Mouse (Mus musculus) CD4-positive, CD25-positive, alpha-beta regulatory T cell, adult 4 months (primary cell): ENCODE data around the gene Rpusd1. TPM values are rescaled to one million over a fixed set of nuclear protein-coding genes. Genes with fewer than 3 reads are reported as not detected.

ENCODE experiments used
- ATAC-seq: one replicate; pipeline ENCODE4 v1.8.0; 2017
- polyA plus RNA-seq, 2 experiments: library from polyadenylated mRNA; unstranded; fragments of 100-300 nt; shearing (Covaris generic); gene quantifications; one replicate each; pipeline ENCODE4 v1.2.1; 2017

Rpusd1 gene
- 10 to 100 TPM; 12.8 to 16.8 TPM for polyA plus RNA-seq

DNA sequence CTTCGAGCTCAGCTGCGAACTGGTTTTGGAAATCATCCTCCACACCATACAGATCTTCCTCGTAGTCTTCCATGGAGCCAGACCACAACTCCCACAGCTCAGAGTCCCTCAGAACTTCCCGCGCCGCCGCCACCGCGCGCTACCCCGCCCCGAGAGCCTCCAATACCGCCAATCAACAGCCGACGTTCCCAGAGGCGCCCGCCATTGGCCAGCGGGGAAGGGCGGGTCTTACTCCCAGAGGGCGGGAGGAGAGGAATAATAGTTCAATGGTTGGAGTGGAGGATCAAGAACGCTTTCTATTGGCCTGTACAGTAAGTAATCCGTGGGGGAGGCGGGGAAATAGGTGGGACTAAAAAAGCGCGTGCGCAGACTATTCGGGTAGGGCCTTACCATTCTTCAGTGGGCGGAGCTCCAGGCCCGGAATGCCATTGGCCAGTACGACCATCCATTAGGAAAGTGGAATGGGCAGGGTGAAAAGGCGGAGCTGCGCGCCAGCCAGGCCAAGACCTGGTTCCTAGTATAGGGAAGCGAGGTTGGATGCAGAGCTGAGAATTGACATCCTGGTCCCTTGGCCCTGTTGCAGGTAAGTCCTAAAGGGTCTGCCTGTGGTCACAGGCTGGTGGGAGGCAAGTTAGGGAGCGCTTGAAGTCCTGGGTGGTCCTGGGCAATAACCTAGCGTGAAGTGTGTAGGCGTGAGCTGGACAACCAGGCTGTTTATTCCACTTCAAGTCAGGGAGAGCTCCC lies at the start of gene Rpusd1, which contains the start of gene Chtf18:
Gene Rpusd1, plus strand, starts transcription at position 406 of the 744 bp plus-strand sequence.
Gene Chtf18, minus strand, starts transcription at position 155 of the 744 bp plus-strand sequence.
- ATAC-seq = peak; percentile 98

DNA sequence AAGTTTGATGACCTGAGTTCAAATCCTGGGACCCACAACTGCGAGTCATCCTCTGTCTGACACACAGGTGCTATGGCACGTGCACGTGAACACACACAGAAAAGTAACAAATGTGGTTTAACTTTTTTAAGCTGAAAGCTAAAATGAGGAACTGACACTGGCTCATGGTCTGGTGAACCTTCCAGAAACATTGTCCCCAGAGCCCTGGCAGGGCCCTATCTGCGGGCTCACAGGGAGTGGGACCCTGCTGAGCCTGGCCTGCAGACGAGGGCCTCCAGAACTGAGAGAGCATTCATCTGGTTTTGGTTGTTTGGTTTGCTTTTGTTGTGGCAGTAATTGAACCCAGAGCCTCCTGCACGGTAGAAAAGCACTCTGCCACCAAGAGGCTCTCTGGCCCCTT lies 49.5 kb upstream of the Rpusd1 start:
- ATAC-seq = no peak

DNA sequence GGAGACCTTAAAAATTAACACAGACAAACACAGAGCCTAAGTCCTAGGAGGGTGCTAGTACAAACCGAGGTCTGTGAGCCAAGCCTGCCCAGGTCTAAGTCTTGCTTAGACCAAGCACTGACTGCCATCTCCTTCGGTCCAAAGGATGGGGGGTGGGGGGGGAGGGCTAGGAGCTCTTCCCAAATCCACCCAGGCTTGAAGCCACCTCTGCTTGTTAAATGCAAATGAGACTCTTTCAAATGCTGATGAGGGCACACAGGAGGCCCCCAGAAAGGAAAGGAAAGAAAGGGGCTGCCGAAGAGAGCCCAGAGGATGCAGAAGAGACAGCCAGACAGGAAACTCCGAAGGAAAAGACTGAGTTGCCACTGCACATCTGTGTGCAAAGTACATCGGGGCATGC lies 47.7 kb upstream of the Rpusd1 start:
- no peak for ATAC-seq

DNA sequence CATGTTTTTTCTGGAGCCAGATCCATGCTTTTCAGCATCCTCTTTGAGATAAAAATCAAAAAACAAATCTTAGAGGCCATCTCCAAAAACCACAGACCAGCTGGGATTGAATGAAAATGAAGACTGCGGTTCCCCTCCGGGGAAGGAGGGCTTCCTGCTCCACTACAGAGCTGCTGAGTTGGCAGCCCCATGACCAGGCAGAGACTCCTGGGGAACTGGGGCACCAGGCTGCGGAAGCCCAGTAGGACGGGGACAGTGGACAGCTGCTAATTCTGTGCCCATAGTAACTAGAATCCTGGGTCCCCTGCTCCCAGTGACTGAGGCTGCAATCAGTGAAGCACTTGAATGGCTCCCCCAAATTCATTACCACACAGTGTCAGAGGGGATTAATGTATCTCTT lies 45.8 kb upstream of the Rpusd1 start:
- no peak for ATAC-seq

DNA sequence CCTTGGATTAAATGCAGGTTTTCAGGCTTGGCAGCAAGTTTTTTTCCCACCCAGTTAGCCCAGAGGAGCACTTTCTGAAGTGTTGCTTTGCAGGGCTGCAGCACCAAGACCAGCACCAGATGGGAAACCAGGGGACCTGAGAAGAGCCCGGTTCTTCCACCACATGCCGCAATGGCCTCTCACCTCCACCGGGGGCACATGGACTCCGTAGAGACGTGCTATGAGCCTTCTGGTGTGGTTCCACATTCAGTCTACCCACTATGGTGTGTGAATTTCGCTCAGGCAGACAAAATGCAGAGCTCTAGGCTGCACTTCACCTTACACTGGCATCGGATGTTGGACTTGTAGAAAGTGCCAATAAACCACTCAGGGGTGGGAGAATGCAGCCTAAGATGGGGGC lies 41.1 kb upstream of the Rpusd1 start:
- ATAC-seq = no peak

DNA sequence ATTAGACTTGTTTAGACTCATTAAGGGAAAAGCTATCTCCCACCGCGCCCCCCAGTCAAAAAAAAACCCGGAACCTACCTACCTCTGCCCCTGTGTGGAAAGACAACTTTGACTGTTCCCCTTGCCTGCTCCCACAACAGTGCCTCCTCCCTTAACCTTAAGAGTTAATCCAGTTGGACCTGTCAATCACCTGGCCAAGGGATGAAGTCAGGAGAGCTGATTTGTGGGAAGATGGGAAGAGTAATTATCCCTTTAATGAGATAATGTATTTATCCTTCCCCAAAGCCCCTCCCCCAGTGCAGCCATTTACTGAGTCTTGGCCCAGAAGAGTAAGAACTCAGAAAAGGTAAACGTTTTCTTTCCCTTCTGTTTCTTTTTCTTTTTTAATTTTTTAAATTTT lies 38.5 kb upstream of the Rpusd1 start:
- ATAC-seq = no peak

DNA sequence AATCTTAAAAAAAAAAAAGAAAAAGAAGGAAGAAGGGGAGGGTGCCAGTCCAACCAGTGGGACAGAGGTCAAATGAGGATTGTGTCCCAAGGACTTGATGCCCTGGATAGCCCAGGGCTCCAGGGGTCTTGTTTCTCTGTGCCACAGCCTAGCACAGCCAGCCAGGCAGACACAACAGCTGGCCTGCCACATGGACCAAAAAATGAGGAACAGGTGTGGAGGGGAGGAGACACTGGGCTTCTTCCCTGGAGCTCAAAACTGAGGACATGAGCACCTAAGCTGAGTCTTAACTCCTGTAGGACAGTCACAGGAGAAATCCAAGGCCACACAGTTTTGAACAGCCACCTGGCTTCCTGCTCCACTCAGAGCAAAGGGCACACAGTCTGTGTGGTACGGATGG lies 31.2 kb upstream of the Rpusd1 start:
- ATAC-seq = no peak

DNA sequence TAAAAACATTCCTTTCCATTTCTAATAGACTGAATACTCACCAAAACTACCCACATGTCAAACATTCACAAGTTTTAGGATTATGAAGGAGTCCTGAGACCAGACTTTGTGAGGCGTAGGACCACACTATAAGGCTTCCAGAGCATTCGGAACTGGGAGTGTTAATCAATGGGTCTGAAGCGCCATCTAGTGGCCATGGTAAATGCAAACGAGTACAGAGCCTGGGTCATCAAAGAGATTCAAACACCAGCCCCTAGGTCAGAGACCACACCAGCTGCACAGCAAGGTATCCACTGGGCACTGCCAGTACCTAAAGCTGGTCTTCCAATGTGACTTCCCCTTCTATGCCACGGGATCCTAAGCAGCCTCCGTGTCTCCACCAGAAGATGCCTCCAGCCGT lies 29.0 kb upstream of the Rpusd1 start:
- peak; percentile 43 for ATAC-seq

DNA sequence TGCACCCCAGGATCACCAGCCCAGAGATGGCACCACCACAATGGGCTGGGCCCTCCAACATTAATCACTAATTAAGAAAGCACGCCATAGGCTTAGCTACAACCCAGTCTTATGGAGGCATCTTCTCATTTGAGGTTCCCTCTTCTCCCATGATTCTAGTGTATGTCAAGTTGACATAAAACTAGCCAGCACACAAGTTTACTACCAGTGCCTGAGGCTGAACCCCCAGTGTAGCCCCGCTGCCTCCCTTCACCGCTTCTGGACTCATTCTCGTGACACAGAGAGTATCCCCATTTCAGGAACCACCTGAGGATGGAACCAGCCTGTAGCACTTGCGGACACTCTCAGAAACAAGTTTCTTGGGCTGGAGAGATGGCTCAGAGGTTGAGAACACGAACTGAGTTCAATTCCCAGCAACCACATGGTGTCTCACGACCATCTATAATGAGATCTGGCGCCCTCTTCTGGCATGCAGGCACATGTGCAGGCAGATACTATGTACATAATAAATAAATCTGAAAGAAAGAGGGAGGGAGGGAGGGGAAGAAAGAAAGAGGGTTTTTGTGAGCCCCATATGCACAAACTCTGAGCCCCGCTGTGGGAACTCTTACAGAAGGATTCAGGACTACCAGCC lies 26.5 kb upstream of the Rpusd1 start:
- ATAC-seq = no peak

DNA sequence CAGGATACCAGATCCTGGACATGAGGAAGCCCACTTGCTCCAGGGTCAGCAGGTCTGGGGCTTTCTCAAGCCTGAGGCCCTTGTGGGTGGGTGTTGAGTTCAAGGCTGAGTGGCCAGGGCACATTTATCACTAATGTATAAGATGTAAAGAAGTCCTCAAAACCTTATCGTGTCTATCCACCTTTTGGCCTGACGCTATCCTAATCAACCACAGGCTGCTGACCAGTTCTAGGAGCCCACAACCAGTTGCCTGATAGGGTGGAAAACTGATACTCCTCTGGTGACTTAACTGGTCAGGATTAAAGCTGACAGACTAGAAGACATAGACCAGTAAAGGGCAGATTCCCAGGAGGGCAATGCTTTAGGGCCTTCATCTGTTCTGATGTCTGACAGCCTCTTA lies 17.5 kb upstream of the Rpusd1 start:
- ATAC-seq = no peak

DNA sequence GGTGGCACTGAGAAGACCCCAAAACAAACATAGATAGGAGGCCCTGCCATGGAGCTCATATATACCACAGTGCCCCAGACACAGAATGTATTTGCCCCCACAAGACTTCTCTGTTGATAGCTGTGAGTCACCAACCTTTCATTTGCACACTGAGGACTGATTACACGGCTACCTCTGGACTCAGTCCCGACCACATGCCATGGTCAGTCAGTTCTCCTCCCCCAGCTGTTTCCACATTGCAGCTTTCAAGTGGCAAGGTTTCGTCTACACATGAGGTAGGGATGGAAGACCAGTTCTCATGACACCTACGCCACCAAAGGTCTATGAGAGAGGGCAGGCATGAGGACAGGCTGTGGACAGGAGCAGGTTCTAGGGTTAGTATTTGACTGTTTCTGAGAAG lies 16.3 kb upstream of the Rpusd1 start:
- ATAC-seq = no peak

DNA sequence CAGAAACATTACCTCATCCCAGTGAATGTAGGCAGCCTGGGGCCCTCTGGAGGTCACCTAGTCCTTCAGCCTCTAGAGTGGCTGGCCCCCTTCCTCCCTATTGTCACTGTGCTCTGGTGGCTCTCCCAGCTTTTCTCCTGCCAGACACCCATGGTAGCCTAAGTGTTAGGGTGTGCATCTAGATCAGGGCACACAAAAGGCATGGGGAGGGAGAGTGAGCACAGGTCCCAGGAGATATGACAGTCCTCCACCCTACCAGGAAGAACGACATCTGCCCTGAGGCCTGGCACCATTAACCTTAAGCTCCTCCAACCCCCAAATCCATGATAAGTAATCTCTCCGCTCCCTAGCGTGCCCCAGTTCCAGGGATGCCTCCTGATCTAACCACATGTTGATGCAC lies 11.8 kb upstream of the Rpusd1 start:
- ATAC-seq = no peak

DNA sequence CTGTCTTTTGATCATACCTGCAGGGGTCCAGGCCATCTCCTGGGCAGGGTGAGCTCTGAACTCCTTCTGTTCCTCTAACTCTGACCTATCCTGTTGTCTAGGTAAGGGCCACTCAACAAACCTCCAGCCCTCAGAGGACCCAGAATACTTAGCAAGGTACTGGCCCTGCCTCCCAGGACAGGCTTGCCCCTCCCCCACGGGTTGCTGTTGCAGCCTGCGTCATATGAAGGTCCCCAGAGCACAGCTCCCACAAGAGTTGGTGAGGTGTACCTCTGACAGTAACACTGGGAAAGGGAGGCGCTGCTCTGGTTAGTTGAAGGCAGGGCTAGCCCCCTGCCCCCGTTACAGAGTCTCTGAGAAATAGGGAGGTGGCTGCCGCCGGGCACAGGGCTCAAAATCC lies 11.3 kb upstream of the Rpusd1 start:
- no peak for ATAC-seq

DNA sequence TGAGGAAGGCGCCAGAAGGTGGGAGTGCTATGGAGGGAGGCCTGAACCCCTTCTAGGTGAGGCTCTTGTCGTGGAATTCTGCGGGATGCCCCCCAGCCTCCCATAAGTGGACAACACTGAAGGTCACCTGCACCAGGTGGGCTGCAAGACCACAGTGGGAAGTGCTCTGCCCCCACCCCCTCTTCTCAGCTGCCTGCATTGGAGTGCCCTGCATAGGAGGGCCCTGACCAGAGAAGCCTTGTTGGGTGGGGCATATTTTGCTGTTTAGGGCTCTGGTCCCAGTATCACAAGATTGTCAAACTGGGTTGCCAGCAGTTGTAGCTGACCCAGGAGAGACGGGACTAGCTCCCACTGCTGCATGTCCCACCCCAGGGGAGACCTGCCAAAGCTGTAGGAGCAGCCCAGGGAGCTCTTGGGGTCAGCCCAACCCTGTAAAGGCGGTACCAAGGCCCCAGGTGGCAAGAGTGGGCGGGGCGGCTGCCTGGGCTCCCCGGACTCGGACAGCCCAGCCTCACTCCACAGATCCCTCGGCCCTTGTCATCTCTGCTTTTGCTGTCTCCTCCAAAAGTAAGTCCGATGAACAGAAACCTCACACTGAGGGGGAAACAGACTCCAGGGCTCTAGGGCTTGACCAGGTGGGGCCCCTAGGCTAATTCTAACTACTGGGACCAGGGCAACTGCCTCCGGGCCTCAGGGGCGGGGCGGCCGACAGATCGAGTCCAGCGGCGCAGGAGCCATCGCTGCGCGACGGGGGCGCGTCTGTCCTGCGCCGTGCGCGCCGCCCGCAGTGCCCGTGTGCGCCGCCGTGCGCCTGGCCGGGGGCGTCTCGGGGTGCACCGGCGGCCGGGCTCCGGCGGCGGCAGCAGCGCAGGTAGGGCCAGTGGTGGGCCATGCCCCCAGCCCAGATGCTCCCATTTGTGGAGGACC lies 10.5 kb upstream of the Rpusd1 start, which contains the start of gene Gng13:
Gene Gng13, plus strand, starts transcription at position 461 of the 927 bp plus-strand sequence.
- ATAC-seq = no peak

DNA sequence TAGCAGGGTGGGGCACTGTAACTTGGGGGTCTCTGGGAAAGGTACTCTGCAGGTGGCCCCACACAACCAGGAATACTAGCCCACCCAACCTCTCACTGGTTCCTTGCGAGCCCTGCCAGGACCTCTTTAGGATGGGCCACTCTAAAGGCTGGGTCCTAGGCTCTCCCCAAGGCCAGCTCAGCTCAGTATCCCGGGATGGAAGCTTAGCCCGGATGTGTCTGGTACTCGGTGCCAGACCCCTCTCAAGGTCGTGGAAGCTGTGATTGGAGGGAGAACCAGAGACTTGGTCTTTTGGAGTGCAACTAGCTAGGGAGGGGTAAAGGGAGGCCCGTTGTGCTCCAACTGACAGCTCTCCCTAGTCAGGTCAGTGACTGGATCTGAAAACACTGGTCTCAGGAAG lies 9.8 kb upstream of the Rpusd1 start:
- ATAC-seq = no peak

DNA sequence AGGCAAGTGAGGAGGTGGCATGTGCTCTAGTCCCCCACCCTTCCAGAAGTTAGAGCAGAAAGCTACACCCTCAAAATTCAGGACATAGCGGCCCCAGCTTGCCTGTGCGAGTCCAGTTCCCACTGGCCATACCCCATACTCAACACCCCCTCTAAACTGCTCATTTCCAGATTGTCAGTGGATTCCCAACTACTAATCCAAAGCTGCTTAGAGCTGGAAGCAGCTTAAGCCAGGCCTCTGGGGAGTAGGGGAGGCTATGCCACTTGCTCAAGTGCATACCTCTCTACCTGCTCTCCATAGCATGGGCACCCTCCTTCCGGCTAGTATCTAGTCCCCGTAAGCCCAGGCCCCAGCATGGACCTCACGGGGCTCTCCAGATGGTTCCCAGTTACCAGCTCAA lies 6.0 kb upstream of the Rpusd1 start:
- no peak for ATAC-seq

DNA sequence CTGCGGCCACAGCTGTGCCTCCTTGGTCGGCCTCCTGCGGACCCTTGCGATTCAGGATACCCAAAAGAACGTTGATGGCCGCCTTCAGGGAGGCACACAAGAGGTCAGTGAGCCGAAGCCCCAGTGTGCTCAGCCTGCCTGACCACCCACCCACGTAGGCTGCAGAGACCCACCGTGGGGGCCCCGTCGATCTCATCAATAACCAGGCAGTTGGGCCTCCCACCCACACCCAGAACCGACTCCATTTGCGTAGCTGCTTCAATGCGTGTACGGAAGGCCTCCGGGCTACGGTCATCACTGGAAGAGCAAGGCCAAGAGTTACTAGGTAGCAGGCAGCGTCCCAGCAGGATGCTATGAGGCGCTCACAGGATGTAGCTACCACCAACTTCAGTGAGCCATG lies 4.0 kb upstream of the Rpusd1 start:
- no peak for ATAC-seq

DNA sequence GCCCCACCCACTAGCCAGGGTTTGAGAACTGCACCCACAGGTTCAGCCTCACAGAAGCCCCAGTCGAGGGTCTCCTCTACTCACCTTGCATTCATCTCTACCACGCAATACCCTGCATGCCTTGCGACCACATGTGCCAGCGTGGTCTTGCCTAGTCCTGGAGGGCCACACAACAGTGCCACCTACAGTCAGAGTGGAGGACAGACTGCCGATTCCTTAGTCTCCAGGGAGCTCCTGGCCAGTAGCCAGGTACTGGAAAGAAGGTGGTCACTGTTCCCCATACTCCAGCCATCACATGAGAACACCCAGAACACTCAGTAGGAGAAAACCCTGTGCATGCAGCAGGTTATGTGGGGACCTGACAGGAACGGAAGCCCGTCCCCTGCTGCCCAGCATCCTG lies 3.6 kb upstream of the Rpusd1 start:
- no peak for ATAC-seq

DNA sequence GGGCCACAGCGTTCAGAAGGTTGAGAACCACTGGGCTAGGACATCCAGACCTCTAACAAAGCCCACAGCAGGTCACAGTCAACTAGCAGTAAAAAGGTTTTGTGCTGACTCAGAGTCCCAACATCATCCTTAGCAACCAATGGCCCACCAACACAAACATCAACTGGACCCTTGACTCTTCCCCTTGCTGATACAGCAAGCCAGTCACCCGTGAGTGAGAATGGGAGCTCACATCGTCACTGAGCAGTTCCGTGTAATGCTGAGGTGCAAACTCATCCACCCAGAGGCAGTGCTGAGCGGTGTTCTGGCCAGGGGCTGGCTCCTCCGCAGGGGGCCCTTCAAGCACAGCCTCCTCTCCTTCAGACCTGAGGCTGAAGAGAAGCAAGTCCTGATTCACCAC lies 2.2 kb upstream of the Rpusd1 start:
- no peak for ATAC-seq

DNA sequence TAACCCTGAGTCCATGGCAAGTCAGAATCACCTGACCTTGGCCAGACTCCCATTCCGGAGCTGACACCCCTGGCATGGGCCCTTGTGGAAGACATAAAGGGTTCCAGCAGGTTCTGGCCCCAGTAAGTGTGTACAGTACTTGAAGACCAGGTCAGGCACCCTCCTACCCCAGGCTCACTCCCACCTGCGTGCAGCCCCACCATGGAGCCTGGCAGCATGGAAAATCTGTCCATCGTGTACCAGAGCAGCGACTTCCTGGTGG lies 470 bp downstream of the Rpusd1 start:
- no peak for ATAC-seq

DNA sequence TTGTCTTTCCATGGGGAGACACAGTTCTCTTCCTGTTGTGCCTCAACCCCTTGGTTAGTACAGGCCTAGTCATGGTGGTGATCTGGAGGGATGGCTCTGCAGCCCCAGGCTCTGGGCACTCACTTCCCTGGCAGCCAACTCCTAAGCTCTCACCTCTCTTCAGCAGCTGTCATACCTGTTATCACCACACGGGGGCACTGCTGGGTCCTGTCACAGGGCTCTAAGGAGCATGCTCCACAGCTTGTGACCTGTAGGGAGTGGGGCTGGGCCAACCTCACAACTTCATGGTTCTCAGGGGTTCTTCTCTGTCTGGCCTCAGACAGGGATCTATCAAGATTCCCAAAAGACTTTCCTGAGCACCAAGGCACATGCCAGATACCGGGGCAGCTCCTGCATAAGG lies 4.6 kb downstream of the Rpusd1 start:
- no peak for ATAC-seq

DNA sequence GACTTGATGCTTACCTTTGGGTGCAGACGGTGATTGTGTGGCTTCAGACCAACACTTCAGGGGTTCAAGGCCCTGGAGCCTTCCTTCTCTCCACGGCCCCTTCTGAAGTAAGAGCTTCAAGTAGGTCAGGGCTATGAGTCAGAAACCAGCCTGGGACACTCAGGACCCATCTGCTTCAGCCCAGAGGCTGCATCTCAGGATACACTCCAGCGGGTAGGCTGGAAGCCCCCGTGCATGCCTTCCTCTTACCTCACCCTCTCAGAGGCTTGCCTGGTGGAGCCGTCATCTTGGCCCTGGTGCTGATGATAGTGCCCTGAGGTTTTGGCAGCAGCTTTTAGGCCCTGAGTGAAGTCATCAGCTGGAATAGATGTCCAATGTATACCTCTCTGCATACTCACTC lies 7.8 kb downstream of the Rpusd1 start:
- ATAC-seq = no peak

DNA sequence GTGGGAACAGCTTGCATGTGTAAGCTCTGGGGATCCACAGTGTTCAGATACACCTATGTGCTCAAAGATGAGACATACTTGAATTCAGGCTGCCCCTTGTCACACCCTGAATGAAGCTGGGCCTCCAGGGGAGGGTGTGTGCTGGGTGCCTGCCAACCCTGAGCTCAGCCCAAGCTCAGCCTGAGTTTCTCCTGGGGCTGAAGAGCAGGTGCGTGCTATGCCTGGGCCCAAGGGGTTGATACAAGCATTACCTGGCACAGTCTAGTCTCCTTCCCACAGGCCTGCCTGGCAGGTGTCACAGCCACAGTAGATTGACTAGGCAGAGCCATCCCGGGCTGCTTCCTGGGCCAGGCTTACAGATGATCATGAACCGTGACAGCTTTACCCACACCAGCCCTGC lies 8.3 kb downstream of the Rpusd1 start, which contains the start of gene Mslnl:
Gene Mslnl, plus strand, starts transcription at position 298 of the 400 bp plus-strand sequence.
- ATAC-seq = no peak

DNA sequence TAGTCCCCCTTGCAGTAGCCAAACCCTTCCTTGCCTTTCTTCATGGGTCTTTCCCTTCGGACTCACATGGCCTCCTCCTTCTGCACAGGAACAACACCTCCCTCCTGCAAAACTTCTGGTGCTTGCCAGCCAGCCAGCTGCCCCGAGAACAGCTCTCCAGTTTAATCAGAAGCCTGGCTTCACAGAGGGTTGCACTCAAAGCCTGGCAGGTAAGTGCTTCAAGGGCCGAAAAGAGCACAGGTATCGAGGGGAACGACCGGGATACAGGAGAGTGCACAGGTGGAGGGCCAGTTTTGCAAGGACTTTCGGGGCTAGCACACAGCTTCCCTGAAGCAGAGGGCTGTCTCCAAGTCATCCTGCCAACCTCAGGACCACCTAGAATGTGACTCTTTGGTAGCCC lies 11.4 kb downstream of the Rpusd1 start:
- ATAC-seq = no peak
